Mouse (Mus musculus) midbrain, embryonic 12.5 days (tissue): ENCODE measurements at regions not wholly inside any gene's neighbourhood (a gene's known extent, or its start where the extent isn't known, plus 50 kb on each side); places are given as distances from the start of the nearest gene placed in this dataset.
"Not testable (repeated sequence)": the region's sequence is repeated elsewhere in the genome, so short reads cannot be mapped to it uniquely, and the experiment has no call there.

Experiments used
- ATAC-seq: fragments of 200-750 bp; cut with Nextera tagmentation; 2 replicates; pipeline ENCODE4 v1.8.0; 2017; ENCODE audit warnings: low read depth, moderate TSS enrichment, moderate library complexity; ENCODE audit not compliant: low FRiP score
- H3K27ac ChIP-seq: fragments of 300-500 bp; sonication (generic); replicated peaks from 2 replicates; pipeline ENCODE4 v1.5.1; 2016; ENCODE audit warnings: mild to moderate bottlenecking
- H3K27me3 ChIP-seq: fragments of 300-500 bp; sonication (generic); 2 replicates; pipeline ENCODE4 v1.6.1; 2016; ENCODE audit warnings: mild to moderate bottlenecking
- H3K36me3 ChIP-seq: fragments of 300-500 bp; sonication (generic); 2 replicates; pipeline ENCODE4 v1.6.1; 2016
- H3K4me1 ChIP-seq: fragments of 300-500 bp; sonication (generic); 2 replicates; pipeline ENCODE4 v1.6.1; 2016
- H3K4me2 ChIP-seq: fragments of 300-500 bp; sonication (generic); replicated peaks from 2 replicates; pipeline ENCODE4 v1.6.1; 2016; ENCODE audit warnings: mild to moderate bottlenecking, moderate library complexity
- H3K4me3 ChIP-seq: fragments of 300-500 bp; sonication (generic); 2 replicates; pipeline ENCODE4 v1.5.1; 2016; ENCODE audit warnings: mild to moderate bottlenecking
- H3K9ac ChIP-seq: fragments of 300-500 bp; sonication (generic); replicated peaks from 2 replicates; pipeline ENCODE4 v1.6.1; 2016; ENCODE audit warnings: mild to moderate bottlenecking, moderate library complexity
- H3K9me3 ChIP-seq: fragments of 300-500 bp; sonication (generic); 2 replicates; pipeline ENCODE4 v1.6.1; 2016; ENCODE audit warnings: mild to moderate bottlenecking
- WGBS: fragments of 180-500 bp; shearing (Covaris S2); methylation state at CpG from one replicate; pipeline ENCODE4 v1.1.7; 2016; 5-methylcytosine and 5-hydroxymethylcytosine counted together

DNA sequence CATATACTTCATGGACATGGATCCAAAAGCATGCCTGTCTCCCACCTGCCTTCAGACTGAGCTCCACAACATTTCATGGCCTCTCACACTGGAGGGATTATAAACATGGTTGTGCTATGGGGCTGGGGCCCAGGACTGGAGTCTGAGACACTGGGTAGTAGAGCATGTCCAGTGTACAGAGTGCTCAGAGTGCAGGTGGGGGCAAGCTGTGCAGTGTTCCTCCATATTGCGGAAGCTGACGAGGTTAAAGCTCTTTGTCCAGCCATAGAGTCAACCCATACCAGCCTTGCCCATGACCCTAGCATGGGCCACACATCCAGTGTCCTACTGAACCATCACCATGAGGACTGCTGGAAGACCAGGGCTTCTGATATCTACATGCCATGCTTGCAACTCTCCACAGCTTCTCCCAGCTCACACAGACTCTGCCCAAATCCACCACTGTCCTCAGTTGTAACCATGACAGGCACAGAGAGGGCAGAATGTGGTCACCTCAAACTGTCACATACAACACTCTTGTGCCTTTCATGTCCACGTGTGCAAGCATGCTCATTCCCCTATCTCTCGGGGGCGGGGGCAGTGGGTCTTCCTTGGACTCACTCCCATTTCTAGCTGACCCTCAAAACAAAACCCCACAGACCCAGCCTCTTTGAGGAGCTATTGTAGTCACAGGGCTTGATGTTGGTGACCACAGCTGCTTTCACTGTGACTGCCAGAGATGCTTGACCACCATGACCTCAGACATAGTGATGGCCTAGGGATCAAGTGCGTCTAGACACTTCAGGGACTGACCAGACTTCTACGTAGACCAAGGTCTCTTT lies 55.9 kb downstream of the Tmem121 start:
- WGBS, result 89% methylated on average over 7 of the region's 7 CpGs
- Histone ChIP-seq H3K27me3 (no peaks in the 10 kb centered on the region), H3K9me3 (no peaks in the 10 kb centered on the region), H3K36me3 (no peaks in the 10 kb centered on the region), H3K4me3 (no peak overlapping the region), H3K9ac (no peak overlapping the region), H3K4me2 (no peak overlapping the region), H3K4me1 (no peaks in the 10 kb centered on the region), H3K27ac (no peak overlapping the region)
- ATAC-seq, result 0 out of 2 replicates have a peak, but pooled peaks have one; percentile 9

DNA sequence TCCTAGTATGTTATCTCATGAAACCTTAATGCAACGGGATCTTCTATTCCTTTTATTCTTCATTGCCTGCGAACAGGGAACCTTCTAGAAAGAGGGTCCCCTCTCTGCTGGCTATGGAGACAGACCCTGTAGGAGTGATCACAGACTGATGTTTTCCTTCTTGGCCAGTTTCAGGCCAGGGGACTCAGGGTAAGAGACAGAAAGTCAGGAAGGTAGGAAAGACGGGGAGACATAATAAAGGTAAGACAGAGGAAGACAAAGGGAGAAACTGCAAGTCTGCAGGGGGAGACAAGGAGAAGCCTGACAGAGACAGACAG lies 56.4 kb downstream of the Tmem121 start:
- WGBS, result 84% methylated on average over 3 of the region's 3 CpGs
- no peak overlapping the region for H3K27ac ChIP-seq
- H3K9ac ChIP-seq, result no peak overlapping the region
- H3K27me3 ChIP-seq, result no peaks in the 10 kb centered on the region
- no peak for ATAC-seq
- no peaks in the 10 kb centered on the region for H3K9me3 ChIP-seq
- H3K4me1 ChIP-seq, result no peaks in the 10 kb centered on the region
- no peaks in the 10 kb centered on the region for H3K36me3 ChIP-seq
- no peak overlapping the region for H3K4me2 ChIP-seq
- no peak overlapping the region for H3K4me3 ChIP-seq

- no peaks in the 10 kb centered on the region for H3K9me3 ChIP-seq
- H3K27ac ChIP-seq, result no peak overlapping the region
- H3K4me2 ChIP-seq, result no peak overlapping the region
- ATAC-seq, result no peak
- 95% methylated on average over 2 of the region's 2 CpGs for WGBS
- no peak overlapping the region for H3K4me3 ChIP-seq
- H3K36me3 ChIP-seq, result no peaks in the 10 kb centered on the region
- H3K9ac ChIP-seq, result no peak overlapping the region
- no peaks in the 10 kb centered on the region for H3K27me3 ChIP-seq
- H3K4me1 ChIP-seq, result no peaks in the 10 kb centered on the region
Observed at GRCm38 (mm10) chr12:113244685-113245084, 59.0 kb downstream of the Tmem121 start.

- H3K36me3 ChIP-seq, H3K4me1 ChIP-seq, H3K27me3 ChIP-seq, H3K9me3 ChIP-seq, H3K4me3 ChIP-seq, H3K9ac ChIP-seq, ATAC-seq, H3K4me2 ChIP-seq, H3K27ac ChIP-seq: not testable (repeated sequence)
- WGBS, result 82% methylated on average over 2 of the region's 2 CpGs
Observed at GRCm38 (mm10) chr12:113253446-113254424, 68.0 kb downstream of the Tmem121 start.

DNA sequence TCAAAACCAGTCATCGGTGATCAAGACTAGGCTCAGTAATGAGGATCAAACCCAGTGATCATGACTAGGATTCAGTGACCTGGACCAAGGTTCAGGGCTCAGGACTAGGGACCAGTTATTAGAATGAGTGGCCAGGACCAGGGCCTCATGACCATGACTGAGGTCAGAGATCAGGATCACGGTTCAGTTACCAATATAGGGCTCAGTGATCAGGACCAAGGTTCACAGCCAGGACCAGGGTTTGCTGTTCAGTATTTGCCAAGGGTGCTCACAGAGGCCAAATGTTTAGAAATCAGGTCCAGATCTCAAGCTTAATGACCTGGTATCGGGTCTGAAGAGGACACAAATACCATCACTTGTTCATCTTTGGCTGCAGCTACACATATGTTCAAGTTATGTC lies 69.6 kb downstream of the Tmem121 start:
- no peak overlapping the region for H3K4me2 ChIP-seq
- H3K27ac ChIP-seq, result no peak overlapping the region
- no peaks in the 10 kb centered on the region for H3K36me3 ChIP-seq
- no peak for ATAC-seq
- no peak overlapping the region for H3K4me3 ChIP-seq
- no peaks in the 10 kb centered on the region for H3K9me3 ChIP-seq
- H3K27me3 ChIP-seq, result no peaks in the 10 kb centered on the region
- H3K9ac ChIP-seq, result no peak overlapping the region
- H3K4me1 ChIP-seq, result no peaks in the 10 kb centered on the region
- 87% methylated on average over 3 of the region's 3 CpGs for WGBS

DNA sequence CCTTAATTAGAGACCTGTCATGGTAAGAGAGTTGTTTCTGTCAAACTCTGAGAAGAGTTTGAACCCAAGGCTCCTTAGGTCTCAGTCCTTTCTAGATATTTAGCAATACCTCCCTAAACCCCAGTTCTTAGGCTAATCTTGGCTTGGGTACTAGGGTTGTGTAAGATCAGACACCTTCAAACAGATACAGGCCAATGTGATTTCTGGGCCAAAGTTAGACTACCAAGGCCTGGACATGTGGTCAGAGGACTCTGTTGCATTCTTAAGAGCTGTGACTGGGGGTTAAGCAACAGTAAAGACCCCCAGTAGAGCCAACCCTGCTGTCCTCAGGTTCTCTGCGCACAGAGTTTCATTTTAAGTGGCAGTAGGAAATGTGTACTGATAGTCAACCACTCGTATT lies 70.9 kb downstream of the Tmem121 start:
- no peaks in the 10 kb centered on the region for H3K27me3 ChIP-seq
- no peak overlapping the region for H3K4me3 ChIP-seq
- no peaks in the 10 kb centered on the region for H3K36me3 ChIP-seq
- H3K9ac ChIP-seq, result no peak overlapping the region
- no peaks in the 10 kb centered on the region for H3K9me3 ChIP-seq
- no peaks in the 10 kb centered on the region for H3K4me1 ChIP-seq
- no peak for ATAC-seq
- WGBS, result 91% methylated on average over 2 of the region's 2 CpGs
- no peak overlapping the region for H3K4me2 ChIP-seq
- no peak overlapping the region for H3K27ac ChIP-seq

GRCm38 (mm10) chr12:113257243-113257642 lies 71.5 kb downstream of the Tmem121 start:
- H3K36me3 ChIP-seq, result no peaks in the 10 kb centered on the region
- H3K4me2 ChIP-seq, result no peak overlapping the region
- no peaks in the 10 kb centered on the region for H3K27me3 ChIP-seq
- no peaks in the 10 kb centered on the region for H3K9me3 ChIP-seq
- no peak for ATAC-seq
- H3K4me3 ChIP-seq, result no peak overlapping the region
- H3K4me1 ChIP-seq, result no peaks in the 10 kb centered on the region
- no peak overlapping the region for H3K27ac ChIP-seq
- H3K9ac ChIP-seq, result no peak overlapping the region
- 49% methylated on average over 2 of the region's 2 CpGs for WGBS

DNA sequence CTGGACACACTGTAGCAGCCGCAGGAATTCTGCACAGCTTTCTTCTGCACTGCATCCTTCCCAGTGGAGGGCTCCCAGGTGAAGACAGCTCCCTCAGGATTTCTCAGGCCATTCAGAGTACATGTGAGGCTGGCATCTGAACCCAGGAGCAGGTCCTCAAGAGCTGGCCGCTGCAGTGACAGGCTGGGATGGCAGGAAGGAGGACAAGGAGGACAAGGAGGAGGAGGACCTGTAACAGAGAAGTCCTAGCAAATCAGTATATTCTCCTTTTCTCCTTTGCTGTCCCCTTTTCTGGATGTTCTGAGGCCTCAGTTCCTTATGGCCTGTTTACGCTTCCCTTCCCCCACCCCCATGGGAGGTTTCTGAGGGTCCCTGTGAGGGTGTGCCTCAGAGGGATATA lies 73.7 kb downstream of the Tmem121 start:
- H3K4me2 ChIP-seq, result no peak overlapping the region
- no peak for ATAC-seq
- no peaks in the 10 kb centered on the region for H3K9me3 ChIP-seq
- H3K4me1 ChIP-seq, result no peaks in the 10 kb centered on the region
- no peaks in the 10 kb centered on the region for H3K36me3 ChIP-seq
- H3K27me3 ChIP-seq, result no peaks in the 10 kb centered on the region
- H3K9ac ChIP-seq, result no peak overlapping the region
- no peak overlapping the region for H3K27ac ChIP-seq
- 90% methylated on average over 3 of the region's 3 CpGs for WGBS
- no peak overlapping the region for H3K4me3 ChIP-seq

- Histone ChIP-seq H3K4me1 (no peaks in the 10 kb centered on the region), H3K4me2 (no peak overlapping the region), H3K4me3 (no peak overlapping the region), H3K27me3 (no peaks in the 10 kb centered on the region), H3K27ac (no peak overlapping the region), H3K9ac (no peak overlapping the region), H3K9me3 (no peaks in the 10 kb centered on the region), H3K36me3 (no peaks in the 10 kb centered on the region)
- ATAC-seq, result no peak
- 92% methylated on average over 6 of the region's 6 CpGs for WGBS
Observed at GRCm38 (mm10) chr12:113260304-113260703, 74.6 kb downstream of the Tmem121 start.

DNA sequence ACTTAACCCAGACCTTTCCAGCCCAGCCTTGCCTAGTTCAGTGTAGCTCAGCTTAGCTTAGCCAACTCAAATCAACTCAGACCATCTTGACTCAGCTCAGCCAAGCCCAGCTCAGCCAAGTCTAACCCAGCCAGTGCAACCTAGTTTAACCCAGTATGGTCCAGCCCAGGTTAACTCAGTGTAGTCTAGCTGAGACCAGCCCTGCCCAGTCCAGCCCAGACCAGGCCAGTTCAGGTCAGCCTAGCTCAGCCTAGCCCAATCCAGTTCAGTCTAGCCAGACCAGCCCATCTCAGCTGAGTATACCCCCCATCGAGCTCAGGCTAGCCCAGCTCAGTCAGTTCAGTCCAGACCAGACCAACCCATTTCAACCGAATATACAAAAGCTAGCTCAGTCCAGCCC lies 90.2 kb downstream of the Tmem121 start:
- 83% methylated on average over 2 of the region's 2 CpGs for WGBS
- Histone ChIP-seq H3K9me3 (no peaks in the 10 kb centered on the region), H3K36me3 (no peaks in the 10 kb centered on the region), H3K9ac (no peak overlapping the region), H3K27ac (no peak overlapping the region), H3K4me1 (no peaks in the 10 kb centered on the region), H3K27me3 (no peaks in the 10 kb centered on the region), H3K4me2 (no peak overlapping the region), H3K4me3 (no peak overlapping the region)
- ATAC-seq, result peak; percentile 34

- Histone ChIP-seq H3K27ac (no peak overlapping the region), H3K4me2 (no peak overlapping the region), H3K36me3 (no peaks in the 10 kb centered on the region), H3K4me1 (no peaks in the 10 kb centered on the region), H3K9ac (no peak overlapping the region), H3K9me3 (no peaks in the 10 kb centered on the region), H3K4me3 (no peak overlapping the region), H3K27me3 (no peaks in the 10 kb centered on the region)
- peak; percentile 58 for ATAC-seq
- WGBS, result 89% methylated on average over 1 of the region's 1 CpGs
Observed at GRCm38 (mm10) chr12:113276355-113276942, 90.7 kb downstream of the Tmem121 start.

DNA sequence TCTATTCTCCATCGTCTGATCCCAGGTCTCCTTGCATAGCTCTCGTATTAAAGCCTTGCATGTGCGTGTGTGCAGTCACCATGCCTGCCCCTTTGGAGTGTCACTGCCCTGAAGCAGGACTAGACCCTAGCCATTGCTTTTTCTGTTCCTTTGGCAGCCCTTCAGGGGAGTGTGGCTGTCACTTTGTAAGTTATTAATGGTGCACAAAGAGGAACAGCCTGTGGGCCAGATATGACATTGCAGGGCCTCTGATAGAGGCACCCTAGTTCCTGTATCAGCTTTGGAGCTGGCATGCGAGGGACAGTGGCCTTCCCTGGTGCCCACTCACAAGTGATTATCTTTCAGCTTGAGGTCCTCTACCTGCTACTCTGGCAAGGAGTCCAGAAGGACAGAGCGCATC lies 92.0 kb downstream of the Tmem121 start:
- 89% methylated on average over 5 of the region's 5 CpGs for WGBS
- H3K9me3 ChIP-seq, result no peaks in the 10 kb centered on the region
- H3K27ac ChIP-seq, result no peak overlapping the region
- no peak for ATAC-seq
- no peak overlapping the region for H3K9ac ChIP-seq
- H3K4me3 ChIP-seq, result no peak overlapping the region
- H3K27me3 ChIP-seq, result no peaks in the 10 kb centered on the region
- no peaks in the 10 kb centered on the region for H3K36me3 ChIP-seq
- no peaks in the 10 kb centered on the region for H3K4me1 ChIP-seq
- no peak overlapping the region for H3K4me2 ChIP-seq
